Mouse (Mus musculus) lung, adult 18-20 months (tissue): ENCODE measurements around the gene Tspan3.

Experiments
- DNase-seq, 2 experiments: peaks; one replicate each; pipeline ENCODE4 v3.0.0; 2022; ENCODE audit warnings: mixed read lengths in 2 of 2

Tspan3 gene

DNA sequence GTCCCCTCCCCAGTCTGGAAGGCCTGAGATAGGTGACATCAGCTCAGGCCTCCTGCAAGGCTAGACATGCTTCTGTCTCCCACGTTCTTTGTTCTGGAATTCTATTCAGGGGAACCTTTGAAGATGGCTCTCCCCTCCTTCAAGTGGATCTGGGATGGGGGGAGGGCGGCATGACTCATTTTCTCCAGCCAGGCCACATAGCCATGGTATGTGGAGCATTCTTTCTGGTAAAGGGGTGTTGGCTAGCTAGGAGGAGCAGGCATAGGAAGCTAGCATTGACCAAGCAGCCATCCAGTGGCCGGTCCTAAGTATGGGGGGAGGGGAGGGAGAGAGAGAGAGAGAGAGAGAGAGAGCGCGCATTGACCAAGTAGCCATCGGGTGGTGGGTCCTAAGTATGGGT is 57.8 kb downstream of the Tspan3 start:
- no peak for DNase-seq

DNA sequence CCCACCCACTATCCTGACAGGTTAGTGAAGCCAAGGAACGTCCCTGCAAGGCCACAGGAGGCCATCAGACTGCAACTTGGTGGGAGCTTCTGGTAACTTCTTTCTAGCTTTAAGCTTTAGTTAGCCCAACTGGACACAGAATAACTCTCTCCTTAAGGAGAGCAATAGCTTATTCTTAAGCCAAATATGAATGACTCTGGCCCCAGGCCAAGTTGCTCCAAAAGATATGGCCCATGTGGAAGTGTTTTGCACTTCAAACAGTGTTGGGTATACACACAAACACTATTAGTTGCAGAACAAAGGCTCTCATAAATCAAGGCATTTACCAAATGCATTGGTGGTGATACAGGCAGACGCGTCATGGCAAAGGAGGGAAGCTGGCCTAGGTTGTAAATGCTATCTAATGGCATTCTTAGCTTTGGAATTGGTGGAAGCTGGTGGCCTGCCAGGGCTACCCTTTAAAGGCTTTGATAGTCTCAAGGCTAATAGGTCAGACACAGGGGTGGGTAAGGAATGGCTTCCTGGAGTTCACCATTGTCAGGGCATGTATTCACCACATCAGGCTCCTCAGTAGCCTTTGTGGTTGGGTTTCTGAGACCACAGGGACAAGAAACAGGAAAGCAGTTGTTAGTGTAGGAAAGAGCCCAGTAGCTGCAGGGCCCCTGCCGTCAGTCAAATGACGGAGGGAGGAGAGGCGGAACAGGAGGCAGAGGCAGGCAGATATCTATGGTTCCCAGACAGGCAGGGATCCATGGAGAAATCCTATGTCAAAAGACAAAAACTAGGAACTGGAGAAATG is 58.8 kb downstream of the Tspan3 start:
- no peak for DNase-seq

- DNase-seq: no peak
These were observed 60.4 kb downstream of the Tspan3 start for GRCm38 (mm10) chr9:56104921-56105320.

DNA sequence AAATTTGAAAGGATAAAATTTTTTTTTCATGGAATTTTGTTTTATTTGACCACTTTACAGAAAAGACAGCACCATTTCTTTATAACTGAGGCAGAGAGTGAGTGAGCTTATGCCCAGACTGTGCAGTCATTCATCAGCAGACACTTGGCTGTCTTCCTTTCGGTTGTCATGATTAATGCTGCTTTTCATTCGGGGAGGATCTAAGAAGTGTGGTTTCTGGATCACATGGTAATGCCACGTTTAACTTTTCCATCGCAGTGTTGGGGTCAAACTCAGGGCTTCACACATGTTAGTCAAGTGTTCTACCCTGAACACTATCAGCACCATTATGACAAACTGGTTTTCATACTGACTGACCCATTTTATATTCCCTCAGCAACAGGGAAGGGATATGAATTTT is 64.3 kb downstream of the Tspan3 start:
- DNase-seq: no peak

GRCm38 (mm10) chr9:56100041-56100522 is 65.2 kb downstream of the Tspan3 start:
- no peak for DNase-seq

- DNase-seq: no peak
These were observed 67.5 kb downstream of the Tspan3 start for GRCm38 (mm10) chr9:56097584-56098298.

DNA sequence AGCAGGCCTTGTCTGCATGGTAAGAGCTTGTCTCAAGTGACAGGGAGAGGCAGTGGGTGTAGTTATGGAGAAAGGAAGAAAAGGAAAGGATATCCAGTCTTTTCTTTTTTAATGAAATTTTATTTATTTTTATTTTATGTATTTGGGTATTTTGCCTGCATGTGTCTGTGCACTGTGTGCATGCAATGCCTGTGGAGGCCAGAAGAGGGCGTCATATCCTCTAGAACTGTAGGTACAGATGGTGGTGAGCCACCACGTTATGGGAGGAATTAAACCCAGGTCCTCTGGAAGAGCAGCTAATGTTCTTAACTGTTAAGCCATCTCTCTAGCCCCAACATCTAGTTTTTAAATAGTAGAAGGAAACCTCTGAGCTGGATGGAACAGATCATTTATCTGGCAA is 73.2 kb downstream of the Tspan3 start:
- no peak for DNase-seq

- DNase-seq: no peak
These were observed 74.6 kb downstream of the Tspan3 start for GRCm38 (mm10) chr9:56090546-56091225.

- peak; percentile 62 for DNase-seq
These were observed 75.3 kb downstream of the Tspan3 start, which contains the start of gene Pstpip1 for GRCm38 (mm10) chr9:56089778-56090520. Gene Pstpip1 (plus strand): TSS chr9:56089962.

DNA sequence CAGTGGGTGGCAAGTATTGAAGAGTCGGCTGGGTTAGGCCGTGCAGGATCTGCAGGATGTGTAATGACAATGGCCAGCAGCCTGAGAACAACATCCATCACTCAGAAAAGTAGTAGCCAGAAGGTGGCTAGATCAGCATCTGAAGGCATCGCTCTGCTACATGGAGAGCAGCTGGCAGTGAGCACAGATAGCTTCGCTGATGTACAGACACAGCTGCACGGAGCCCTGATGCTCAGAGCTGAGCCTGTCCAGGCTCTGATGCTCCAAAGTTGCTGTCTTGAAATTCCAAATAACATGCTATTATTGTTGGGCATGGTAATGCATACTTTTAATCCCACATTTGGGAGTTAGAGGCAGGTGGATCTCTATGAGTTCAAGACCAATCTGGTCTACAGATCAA is 78.8 kb downstream of the Tspan3 start:
- DNase-seq: no peak
